Mouse (Mus musculus) brain, embryonic 14.5 days (tissue): ENCODE data around the gene Itpkc. TPM values are rescaled to one million over a fixed set of nuclear protein-coding genes. Genes with fewer than 3 reads are reported as not detected.

ENCODE experiments used
- DNase-seq: peaks from one replicate; pipeline ENCODE4 v3.0.0-alpha.2; 2011; ENCODE audit warnings: low read depth
- CTCF ChIP-seq: fragments of 200-500 bp; IDR thresholded peaks from 2 replicates; pipeline ENCODE4 v1.5.1; 2012; ENCODE audit warnings: inconsistent platforms, mild to moderate bottlenecking, moderate library complexity, borderline replicate concordance; ENCODE audit not compliant: insufficient read depth, insufficient read length; ENCODE audit errors: extremely low read depth
- POLR2A ChIP-seq: fragments of 200-500 bp; IDR thresholded peaks from 2 replicates; pipeline ENCODE4 v1.6.1; 2012; ENCODE audit warnings: mild to moderate bottlenecking, inconsistent platforms, borderline replicate concordance; ENCODE audit not compliant: poor library complexity, insufficient read depth, insufficient read length, severe bottlenecking; ENCODE audit errors: extremely low read depth
- polyA plus RNA-seq: library from polyadenylated mRNA; depleted of rRNA; stranded (reverse); fragments of >200 nt; gene quantifications from 2 replicates; pipeline ENCODE4 v1.2.3, GENCODE M21; 2012; rRNA removed

Gene Itpkc
- polyA plus RNA-seq = 15.3 and 15.9 TPM in 2 replicates

DNA sequence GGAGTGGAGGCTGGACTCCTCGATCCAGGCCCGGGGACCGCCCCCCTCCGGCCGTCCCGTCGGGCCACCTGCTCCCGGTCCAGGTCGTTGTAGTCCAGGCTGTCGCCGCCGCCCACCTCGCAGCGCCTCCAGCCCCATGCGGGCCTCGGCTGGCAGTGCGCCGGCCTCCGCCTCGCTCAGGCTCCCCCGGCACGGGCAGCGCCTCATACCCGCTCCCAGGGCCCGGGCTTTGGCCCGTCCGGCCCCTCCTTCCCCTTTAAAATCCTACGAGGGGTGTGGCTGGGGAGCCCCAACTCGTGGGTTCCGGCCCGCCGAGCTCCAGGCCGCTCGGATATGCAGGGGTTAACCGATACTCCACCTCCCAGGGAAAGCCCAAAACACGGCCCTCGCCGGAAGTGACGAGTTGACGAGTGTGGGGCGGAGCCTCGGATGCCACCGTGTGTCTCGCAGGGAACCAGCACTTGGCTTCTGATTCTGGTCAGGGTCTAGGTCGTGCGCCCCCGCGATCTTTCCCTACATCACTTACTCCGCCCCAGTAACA is at the start of gene Itpkc:
TSS of gene Itpkc (minus strand) at position 381 of the 541 bp plus-strand sequence.
- DNase-seq = peak; percentile 97
- no peak for TF ChIP-seq CTCF
- TF ChIP-seq POLR2A = peak; percentile 37; the same call in 1 of the 2 replicates

DNA sequence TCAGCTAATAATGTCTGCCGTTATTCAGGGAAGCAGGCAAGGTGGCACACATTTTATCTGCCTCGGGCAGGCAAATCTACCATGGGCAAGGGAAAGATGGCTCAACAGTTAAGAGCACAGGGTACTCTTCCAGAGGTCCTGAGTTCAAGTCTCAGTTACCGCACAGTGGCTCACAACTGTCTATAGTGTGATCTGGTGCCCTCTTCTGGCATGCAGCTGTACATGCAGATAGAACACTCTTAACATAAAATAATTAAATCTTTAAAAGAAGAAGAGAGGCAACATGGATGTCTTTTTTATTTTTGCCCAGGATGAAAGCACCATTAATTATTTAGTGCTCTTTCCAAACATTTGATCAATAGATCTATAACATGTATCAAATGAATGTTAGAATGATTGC is 48.7 kb upstream of the Itpkc start:
- peak; percentile 19 for DNase-seq
- TF ChIP-seq CTCF (peak; percentile 37; the same call in 1 of the 2 replicates), POLR2A (no peak)

DNA sequence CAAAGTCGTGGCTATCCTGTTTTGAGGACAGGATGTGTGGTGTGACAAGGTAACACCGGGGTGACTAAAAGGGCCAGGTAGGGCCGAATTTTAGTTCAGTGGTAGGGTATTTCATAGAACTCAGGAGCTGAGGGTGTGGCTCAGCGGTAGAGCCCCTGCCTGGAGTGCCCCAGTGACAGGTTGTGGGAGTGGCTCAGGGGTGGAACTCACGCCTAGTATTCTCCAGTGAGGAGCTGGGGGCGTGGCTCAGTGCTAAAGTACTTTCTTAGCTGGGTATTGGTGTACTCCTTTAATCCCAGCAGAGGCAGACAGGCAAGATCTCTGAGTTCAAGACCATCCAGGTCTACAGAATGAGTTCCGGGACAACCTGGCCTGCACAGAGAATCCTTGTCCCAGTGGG is 47.6 kb upstream of the Itpkc start:
- no peak for DNase-seq
- TF ChIP-seq POLR2A (no peak), CTCF (no peak)

DNA sequence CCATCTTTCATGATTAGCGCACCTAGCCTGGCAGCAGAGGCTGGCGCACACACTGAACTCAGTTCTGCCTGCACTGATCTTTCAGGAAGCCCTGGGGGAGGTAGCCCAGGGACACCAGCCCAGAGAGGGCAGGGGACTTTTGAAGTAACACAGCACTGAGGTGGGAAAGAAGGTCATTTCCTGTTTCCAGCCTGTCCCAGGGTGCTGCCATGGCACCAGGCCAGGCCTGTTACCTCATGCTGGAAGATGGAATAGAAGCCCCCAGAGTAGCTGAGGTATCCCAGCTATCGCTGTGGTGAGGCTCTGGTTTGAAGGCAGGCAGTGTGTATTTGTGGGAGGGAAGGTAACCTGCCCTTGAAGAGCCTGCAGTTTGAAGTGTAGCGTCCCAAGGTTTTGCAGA is 46.5 kb upstream of the Itpkc start:
- TF ChIP-seq POLR2A (no peak), CTCF (no peak)
- peak; percentile 8 for DNase-seq

DNA sequence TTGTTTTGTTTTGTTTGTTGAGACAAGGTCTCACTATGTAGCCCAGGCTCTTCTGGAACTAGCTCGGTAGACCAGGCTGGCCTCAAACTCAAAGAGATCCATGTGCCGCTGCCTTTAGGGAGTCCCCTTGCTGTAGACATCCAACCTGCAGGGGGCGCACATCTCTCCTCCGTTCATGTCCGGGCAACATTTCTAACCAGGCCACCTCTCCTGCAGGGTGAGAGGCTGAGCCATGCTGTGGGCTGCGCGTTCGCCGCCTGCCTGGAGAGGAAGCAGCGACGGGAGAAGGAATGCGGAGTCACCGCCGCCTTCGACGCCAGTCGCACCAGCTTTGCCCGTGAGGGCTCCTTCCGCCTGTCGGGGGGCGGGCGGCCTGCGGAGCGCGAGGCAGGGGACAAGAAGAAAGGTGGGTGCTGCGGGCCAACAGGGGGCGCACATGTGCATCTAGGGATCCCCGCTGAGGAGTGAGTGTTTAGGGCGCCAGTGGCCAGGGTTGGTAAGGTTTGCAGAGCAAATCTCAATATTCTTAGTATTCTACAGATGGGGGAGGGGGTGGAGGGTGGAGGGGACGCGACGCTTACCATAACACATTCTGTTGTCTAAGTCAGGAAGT is 45.4 kb upstream of the Itpkc start:
- no peak for TF ChIP-seq POLR2A
- TF ChIP-seq CTCF = peak; percentile 52; the same call in 1 of the 2 replicates
- DNase-seq = peak; percentile 26

DNA sequence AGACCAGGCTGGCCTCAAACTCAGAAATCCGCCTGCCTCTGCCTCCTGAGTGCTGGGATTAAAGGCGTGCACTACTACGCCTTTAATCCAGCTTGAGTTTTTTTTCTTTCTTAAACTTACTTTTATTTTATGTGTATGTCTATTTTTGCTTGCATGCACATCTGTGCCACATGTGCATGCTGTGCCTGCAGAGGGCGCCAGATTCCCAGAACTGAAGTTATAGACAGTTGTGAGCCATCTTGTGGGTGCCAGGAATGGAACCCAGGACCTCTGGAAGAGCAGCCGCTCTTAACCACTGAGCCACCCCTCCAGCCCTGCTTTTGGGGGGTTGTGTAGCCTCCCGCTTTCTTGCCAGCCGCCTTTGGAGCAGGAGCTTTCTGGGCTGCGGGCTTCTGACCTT is 43.0 kb upstream of the Itpkc start:
- TF ChIP-seq POLR2A (no peak), CTCF (peak; percentile 22; the same call in 1 of the 2 replicates)
- no peak for DNase-seq

DNA sequence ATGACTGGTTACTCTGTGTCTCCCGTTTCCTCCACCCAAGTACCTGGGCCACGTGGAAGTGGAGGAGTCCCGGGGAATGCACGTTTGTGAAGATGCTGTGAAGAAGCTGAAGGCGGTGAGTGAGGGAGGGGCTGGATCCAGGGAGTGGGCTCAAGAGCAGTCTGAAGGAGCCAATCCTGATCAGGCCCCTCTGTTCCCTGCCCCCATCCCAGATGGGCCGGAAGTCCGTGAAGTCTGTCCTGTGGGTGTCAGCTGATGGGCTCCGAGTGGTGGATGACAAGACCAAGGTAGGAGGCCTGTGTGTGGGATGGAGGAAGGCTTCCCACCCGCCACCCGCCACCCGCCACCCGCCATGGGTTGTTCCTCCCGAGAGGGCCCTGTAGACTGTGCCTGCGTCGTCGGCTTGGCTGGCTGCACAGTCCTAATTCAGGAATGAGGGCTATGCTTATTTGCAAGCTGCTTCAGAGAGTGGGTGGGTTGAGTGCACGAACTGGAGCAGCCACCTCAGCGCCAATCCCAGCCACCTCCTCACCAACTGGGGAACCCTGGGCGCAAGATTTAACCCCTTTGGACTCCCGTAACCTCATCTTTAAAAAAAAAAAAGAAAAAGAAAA is 38.2 kb upstream of the Itpkc start:
- no peak for DNase-seq
- TF ChIP-seq CTCF (no peak), POLR2A (no peak)

DNA sequence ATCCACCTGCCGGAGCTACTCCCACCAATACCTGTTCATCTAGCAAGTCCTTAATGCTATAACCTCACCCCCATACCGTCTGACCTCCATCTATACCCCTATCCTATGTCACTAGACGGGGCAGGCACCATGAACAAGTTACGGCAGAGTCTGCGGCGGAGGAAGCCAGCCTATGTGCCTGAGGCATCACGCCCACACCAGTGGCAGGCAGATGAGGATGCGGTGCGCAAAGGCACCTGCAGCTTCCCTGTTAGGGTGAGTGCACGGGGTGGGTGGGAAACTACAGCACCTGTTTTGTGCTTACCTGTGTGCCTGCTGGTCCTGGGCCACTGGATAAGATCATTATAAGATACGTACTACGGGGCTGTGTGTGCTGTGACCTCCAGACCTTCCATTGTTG is 36.3 kb upstream of the Itpkc start:
- TF ChIP-seq POLR2A = no peak
- no peak for TF ChIP-seq CTCF

DNA sequence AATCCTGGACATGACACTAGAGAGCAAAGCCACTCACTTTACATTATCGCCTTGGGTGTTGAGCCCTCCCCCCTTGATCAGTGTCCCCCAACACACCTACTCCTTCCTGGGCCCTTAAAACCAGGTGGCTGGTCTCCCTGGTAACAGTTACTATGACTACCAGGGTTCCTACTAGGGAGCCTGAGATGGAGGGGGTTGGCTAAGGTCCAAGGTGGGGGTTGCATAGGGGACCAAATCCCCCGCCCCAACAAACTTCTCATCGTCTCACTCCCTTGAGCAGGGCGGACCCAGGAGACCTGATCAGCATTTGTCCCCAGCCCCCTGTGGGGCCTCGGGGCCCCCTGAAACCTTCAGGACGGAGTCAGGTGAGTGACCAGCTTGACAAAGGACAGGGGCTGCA is 33.4 kb upstream of the Itpkc start:
- DNase-seq = peak; percentile 24
- TF ChIP-seq POLR2A (no peak), CTCF (no peak)

More for the DNA sequence above, 36.3 kb upstream of the Itpkc start:
- no peak for DNase-seq

DNA sequence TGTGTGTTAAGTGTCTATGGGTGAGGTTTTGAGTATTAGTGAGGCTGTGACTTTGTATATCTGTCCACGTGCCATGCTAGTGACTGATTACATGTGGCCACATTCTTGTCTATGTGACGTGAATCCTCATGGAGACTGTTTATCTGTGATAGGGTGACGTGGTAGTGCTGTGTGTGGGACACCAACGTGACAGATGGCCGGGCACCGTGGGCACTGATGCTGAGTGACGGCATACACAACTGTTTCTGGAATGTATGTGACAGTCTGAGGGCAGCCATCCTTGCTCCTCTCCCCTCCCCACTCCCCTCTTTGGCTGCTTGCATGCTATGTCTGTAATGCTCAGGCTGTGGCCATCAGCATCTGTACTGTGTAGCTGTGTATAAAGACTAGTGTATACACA is 32.4 kb upstream of the Itpkc start:
- TF ChIP-seq POLR2A (no peak), CTCF (no peak)
- peak; percentile 38 for DNase-seq

DNA sequence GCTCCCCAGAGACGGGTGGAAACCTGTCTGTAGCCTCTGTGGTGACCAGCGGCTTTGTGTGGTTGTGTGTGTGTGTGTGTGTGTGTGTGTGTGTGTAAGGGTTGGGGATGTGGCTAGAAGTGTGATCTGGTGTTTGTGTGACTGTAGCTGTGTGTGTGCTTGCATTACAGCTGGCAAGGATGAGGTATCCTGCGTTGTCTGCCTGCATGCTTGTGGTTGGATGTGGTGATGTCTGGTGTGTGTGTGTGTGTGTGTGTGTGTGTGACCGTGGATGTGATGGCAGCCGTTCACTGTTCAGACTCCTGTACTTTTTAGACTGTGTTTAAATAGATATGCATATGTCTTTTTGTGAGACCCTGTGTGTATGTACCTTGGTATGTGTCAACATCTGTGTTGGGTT is 31.3 kb upstream of the Itpkc start:
- no peak for TF ChIP-seq CTCF
- no peak for TF ChIP-seq POLR2A
- peak; percentile 67 for DNase-seq
